Mouse (Mus musculus) T-helper 17 cell (primary cell): ENCODE measurements around the gene Zfp809.

Experiments used
- in situ Hi-C, 2 experiments: fragments of 300-600 bp; cut with MboI, MseI; formaldehyde crosslinking; loops; 1 replicate in 1 of 2; 2 replicates in 1 of 2; pipeline ENCODE4 v1.15.1; 2025; ENCODE audit warnings: high pct_unique_total_duplicates in 2 of 2

The Zfp809 gene

GRCm38 (mm10) chr9:22225581-22226388 lies at the start of gene Zfp809:
TSS of gene Zfp809 (plus strand) at chr9:22225714.
- in situ Hi-C loops, result loop anchor here in 1 of 2 experiments (5.0 kb wide), 1 partner anchor 82 kb away; the partner anchor contains the start of gene Zfp810

DNA sequence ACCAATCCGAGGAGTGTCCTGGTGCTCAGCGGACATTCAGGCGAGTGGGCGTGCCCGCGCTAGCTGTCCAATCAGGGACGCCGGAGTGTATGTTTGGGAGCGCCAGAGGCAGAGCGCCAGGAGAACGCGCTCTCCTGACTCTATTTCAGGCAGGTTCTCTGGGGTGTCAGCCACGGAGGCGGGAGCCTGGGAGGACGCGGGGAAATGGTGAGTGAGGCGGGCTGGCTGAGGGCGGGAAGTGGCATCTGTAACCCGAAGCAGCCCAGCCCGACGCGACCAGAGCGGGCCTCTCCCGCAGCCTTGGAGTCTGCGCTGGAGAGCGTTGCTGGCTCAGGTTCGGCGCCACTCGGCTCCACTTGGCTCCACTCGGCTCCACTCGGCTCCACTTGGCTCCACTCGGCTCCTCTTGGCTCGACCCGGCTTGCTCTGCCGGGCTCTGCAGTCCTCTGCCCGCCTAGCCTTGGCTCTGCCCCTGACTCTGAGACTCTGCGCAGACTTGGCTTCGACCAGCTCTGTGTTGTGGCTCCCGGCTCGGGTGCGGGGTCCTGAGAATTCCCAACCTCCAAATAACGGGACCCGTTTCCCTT lies 37.4 kb upstream of the Zfp809 start, which contains the start of gene Zfp872:
TSS of gene Zfp872 (plus strand) at position 66 of the 587 bp plus-strand sequence.
- in situ Hi-C loops, result no loop called here

DNA sequence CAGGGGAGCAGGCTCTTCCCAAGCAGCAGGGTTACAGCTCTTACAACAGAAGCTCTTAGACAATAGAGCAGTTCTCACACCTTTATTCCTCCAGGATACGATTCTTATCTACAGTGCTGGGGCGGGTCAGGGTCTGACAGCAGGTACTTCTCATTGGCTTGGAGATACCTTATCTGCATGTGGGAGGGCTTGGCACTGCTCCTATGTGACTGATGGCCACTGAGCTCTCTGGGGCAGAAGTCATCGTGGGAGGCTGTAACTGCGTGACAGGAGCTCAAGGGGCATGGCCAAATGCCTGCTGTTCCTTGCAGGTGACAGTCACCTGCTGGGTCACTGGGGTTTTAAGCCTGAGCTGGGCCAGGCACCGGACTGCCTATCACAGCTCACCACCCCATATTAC lies 29.1 kb upstream of the Zfp809 start:
- in situ Hi-C loops, result no loop called here

- in situ Hi-C loops, result no loop called here
Measured at GRCm38 (mm10) chr9:22213785-22214194, 11.7 kb upstream of the Zfp809 start.

GRCm38 (mm10) chr9:22214549-22214948 lies 11.0 kb upstream of the Zfp809 start:
- in situ Hi-C loops, result no loop called here

GRCm38 (mm10) chr9:22216705-22217104 lies 8.8 kb upstream of the Zfp809 start:
- in situ Hi-C loops, result loop anchor here (5.0 kb wide), 2 partner anchors 44 to 59 kb away; partner anchors contain the start of gene Pigyl (in 1 of the 2)

DNA sequence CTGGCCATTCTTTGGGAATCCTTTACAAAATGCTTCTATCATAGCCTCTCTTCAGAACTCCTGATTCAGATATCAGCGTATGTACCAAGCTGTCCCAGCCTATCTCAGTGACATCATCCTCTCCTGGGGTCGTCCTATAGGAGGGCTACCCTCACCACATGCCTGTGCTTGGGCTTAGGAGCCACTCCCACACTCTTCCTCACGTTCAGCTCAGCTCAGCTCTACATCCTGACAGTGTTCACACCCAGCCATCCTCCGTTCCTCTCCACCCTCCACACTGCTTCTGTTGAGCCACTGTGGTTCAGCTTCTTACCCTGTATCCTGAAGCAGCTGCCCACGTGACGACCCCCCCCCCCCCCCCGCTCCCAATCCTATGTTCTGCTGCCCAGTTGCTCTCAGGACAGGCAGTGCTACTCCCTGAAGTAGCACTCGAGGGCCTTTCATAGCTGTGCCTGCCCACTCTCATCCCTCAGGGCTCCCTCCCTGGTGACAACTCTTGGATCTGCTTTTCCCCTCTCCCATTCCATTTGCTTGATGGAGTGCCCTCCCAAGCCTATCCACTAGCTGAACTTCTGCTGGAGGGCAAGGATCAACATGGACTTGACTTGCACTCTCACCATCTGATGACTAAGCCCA lies 7.5 kb upstream of the Zfp809 start:
- in situ Hi-C loops, result loop anchor here (5.0 kb wide), 2 partner anchors 46 to 61 kb away; partner anchors contain the start of gene Pigyl (in 1 of the 2)

DNA sequence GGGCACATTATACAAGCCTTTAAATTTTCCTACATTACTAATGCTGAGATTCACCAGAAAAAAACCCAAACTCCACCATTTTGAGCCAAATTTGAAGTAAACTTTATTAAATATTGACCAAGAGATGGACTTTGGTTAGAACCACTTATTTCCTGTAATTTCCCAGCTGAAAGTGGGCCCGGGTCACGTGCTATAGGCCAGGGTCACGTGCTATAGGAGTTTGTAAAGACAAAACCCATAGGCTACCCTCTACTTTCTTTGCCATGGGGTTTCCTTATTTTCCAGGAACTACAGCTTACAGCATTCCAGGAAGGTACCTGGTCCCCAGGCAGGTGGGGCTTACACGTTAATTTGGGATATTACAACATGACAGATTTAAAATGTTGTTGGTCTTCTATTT lies 1.4 kb upstream of the Zfp809 start:
- in situ Hi-C loops, result no loop called here

DNA sequence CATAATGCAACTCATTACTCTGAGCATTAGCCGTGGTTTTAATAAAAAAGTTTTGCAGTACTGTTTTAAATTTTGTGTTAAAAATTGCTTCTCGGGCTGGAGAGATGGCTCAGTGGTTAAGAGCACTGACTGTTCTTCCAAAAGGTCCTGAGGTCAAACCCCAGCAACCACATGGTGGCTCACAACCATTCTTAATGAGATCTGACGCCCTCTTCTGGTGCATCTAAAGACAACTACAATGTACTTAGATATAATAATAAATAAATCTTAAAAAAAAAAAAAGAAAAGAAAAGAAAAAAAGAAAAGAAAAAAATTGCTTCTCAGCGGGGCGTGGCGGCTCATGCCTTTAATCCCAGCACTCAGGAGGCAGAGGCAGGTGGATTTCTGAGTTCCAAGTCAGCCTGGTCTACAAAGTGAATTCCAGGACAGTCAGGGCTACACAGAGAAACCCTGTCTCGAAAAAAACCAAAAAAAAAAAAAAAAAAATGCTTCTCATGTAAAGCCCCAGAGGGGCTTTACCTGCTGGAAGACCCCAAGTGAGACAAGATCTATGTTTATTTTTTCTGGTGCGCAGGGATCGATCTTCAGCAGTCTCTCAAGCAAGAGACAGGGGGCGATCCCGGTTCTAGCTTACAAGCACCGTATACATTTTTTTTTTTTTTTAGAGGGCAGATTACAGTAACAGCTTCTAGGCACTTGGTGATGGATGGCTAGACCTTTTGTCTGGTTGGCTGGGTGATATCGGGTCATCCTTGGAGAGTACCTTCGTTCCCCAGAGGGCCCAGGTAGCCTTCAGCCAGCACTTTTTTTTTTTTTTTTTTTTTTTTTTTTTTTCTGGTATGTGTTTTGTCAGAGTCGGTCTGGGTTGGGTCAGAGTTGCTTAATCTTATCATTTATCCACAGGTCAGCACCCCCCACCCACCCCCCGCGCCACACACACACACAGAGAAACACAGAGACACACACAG lies 694 bp upstream of the Zfp809 start:
- in situ Hi-C loops, result loop anchor here in 1 of 2 experiments (5.0 kb wide), 1 partner anchor 82 kb away; the partner anchor contains the start of gene Zfp810

DNA sequence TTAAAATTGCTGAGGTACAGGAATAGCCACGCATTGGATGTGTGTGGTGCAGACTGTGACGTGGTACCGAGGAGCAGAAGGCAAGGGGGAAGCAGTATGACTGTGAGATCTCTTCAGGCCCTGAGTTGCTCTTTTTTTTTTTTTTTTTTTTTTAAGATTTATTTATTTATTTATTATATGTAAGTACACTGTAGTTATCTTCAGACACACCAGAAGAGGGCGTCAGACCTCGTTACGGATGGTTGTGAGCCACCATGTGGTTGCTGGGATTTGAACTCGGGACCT lies 817 bp downstream of the Zfp809 start:
- in situ Hi-C loops, result loop anchor here in 1 of 2 experiments (5.0 kb wide), 1 partner anchor 81 kb away; the partner anchor contains the start of gene Zfp810

- in situ Hi-C loops, result loop anchor here in 1 of 2 experiments (5.0 kb wide), 1 partner anchor 80 kb away; the partner anchor contains the start of gene Zfp810
Measured at GRCm38 (mm10) chr9:22226846-22227245, 1.3 kb downstream of the Zfp809 start.

DNA sequence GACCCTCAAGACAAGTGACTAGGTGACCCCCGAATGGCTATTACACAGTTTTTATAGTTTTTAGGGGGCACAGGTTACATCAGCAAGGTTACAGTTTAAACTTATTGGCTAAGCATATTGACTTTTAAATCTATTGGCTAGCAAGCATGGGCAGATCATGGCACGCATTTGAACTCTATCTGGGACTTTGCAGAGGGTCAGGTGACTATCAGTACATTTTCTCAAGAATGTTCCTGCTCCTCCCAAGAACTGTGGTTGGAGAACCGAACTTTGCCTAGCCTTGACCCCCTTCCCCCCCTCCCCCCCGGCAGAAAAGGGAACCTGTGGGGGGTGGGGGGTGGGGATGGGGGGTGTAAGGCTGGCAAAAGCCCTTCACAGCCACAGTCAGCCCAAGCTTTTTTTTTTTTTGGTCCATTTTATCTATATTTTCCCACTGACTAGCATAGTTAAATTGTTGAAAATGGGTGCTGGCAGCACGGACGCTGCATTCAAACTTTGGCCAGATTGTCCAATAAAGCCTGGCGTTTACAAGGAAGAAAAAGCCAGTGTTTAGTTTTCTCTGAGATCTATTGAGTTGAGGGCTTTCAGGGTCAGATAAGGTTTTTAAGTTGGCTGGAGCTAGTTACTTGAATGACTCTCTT lies 4.0 kb downstream of the Zfp809 start:
- in situ Hi-C loops, result loop anchor here in 1 of 2 experiments (5.0 kb wide), 1 partner anchor 78 kb away; the partner anchor contains the start of gene Zfp810

GRCm38 (mm10) chr9:22230061-22230460 lies 4.5 kb downstream of the Zfp809 start:
- in situ Hi-C loops, result no loop called here

GRCm38 (mm10) chr9:22230556-22230955 lies 5.0 kb downstream of the Zfp809 start:
- in situ Hi-C loops, result no loop called here

- in situ Hi-C loops, result no loop called here
Measured at GRCm38 (mm10) chr9:22240001-22240400, 14.5 kb downstream of the Zfp809 start.

DNA sequence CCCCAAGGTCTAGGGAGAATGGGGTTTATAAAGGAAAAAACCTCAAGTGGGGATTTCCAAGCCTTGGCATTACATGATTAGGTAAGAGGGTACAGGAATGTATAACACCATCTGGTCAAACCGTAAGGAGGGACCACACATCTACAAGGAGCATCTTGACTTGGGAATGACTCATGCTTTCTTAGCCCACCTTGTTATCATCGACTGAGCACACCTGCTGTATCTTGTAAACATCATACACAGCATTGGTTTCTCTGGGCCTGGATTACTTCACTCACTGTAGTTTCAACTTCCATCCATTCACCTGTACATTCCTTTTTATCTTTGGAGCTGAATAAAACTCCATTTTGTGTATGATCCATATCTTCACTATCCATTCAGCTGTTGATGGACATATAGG lies 18.7 kb downstream of the Zfp809 start:
- in situ Hi-C loops, result no loop called here

GRCm38 (mm10) chr9:22256579-22256978 lies 31.1 kb downstream of the Zfp809 start:
- in situ Hi-C loops, result no loop called here

- in situ Hi-C loops, result no loop called here
Measured at GRCm38 (mm10) chr9:22258784-22259183, 33.3 kb downstream of the Zfp809 start.

DNA sequence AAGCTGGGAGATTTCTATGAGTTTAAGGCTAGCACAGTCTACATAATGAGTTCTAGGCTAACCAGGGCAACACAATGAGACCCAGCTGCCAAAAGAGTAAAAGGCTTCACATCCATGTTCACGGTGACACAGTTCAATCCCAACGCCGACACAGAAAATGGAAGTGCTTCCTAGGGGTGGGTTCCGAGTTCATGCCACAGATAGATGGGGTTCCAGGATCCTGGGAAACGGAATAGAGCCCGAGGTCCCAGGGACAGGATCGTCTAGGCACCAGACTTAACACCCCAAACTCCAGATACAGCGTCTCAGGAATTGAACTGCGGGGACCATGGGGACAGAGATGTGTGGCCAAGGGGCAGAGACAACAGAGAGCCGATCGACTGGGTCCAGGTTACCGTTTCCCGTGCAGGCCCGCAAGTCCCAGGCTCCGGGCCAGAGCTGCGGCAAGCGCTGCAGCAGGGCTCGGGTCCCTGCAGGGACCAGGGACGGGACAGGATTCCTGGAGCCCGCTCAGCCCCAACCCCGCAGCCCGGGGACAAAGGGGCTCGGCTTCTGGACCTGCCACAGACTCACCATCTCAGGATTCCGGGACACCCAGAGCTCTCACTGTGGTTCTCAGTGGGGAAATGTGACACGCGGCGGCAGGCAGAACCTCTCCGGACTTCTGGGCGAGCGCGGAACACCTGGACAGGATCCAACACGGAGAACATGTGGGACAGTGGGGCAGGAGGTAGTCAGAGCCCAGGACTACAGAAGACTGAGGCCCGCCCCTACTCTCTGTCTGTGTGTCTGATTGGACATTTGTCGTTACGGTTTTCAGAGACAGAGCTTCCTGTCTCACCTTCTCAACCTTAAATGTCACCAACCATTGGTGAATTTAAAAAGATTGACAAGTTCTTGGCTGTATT lies 33.9 kb downstream of the Zfp809 start, which contains the start of gene Zfp599:
TSS of gene Zfp599 (minus strand) at position 712 of the 908 bp plus-strand sequence.
- in situ Hi-C loops, result no loop called here
